Mouse (Mus musculus): ENCODE data around the gene Pnpla2. TPM values are rescaled to one million over a fixed set of nuclear protein-coding genes. Genes with fewer than 3 reads are reported as not detected.
A peak's percentile ranks its signal among the peaks of the same experiment; 100 is the strongest.

Pnpla2 gene
- total and polyA plus RNA-seq, 3 experiments = 905 to 1,265 (median 1,146) TPM

GRCm38 (mm10) chr7:141447110-141447991 lies 7.6 kb upstream of the Pnpla2 start, which contains the start of gene Rplp2:
Rplp2 (plus strand) TSS chr7:141447370.
- peak; percentile 97 for DNase-seq

GRCm38 (mm10) chr7:141451928-141452327 lies 3.1 kb upstream of the Pnpla2 start:
- DNase-seq = no peak

DNA sequence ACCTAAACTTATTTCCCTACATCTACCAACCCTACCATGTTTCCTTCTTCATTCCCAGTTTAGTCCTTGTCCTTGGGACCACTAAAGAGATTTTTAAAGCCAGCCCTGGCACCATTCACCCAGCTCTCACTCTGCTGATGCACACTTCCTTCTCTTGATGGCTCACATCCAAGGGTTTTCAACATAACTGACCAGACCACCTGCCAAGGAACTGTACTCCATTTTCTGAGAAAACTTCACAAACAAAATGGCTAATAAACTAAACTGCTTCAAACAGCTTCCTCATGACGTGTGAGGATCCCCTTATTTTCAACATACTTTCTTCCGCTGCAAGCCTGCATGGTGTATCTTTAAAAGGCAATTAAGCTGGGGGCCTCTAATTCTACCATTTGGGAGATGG lies 1.4 kb upstream of the Pnpla2 start:
- DNase-seq = no peak

DNA sequence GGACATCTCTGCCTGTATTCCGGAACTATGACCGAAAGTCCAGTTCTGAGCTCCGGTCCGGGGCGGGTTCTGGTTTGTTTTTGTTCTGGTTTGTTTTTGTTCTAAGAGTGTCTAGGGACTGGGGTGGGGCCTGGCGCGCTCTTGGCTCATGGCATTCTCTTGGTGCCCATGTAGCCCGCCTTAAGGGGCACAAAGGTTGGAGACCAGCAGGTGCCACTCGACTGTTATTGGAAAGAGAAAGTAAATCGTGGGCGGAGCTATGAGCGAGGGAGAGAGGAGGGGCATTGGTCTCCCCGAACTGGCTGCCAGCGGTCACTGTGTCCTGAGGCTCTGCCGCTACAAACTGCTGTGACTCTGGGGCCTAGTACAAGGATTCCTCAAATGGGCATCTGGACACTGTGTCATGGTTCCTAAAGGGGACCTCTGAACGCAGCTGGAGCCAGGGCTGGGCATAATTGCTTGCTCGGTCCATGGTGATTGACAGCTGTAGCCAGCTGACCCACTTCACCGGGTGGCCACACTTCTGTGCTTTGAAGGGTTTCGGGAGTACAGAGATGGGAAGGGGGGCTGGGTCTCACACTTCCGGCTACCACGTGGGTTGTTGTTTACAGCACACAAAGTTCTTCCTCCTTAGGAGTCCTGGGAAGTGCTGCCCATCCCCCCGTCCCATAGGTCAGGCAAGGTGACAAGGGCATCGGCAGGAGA lies 764 bp downstream of the Pnpla2 start:
- DNase-seq = peak; percentile 89

DNA sequence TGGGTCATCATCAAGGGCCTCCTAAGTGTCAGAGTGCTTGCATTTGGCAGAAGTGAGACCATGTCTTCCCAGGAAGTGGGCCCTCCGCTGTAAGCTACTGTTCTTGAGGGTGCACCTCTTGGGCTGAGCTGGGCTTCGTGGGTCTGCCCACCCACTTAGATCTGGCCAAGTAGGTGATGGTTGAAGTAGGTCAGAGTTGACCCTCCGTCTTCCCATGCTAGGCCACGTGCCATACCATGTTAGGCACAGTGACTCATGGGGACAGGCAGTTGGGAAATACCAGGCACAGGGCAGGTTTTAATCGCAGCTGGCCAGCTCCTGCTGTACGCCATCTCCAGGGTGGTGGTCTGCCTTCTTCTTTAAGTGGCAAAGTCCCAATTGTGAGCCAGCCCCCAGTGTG lies 1.7 kb downstream of the Pnpla2 start:
- peak; percentile 87 for DNase-seq

DNA sequence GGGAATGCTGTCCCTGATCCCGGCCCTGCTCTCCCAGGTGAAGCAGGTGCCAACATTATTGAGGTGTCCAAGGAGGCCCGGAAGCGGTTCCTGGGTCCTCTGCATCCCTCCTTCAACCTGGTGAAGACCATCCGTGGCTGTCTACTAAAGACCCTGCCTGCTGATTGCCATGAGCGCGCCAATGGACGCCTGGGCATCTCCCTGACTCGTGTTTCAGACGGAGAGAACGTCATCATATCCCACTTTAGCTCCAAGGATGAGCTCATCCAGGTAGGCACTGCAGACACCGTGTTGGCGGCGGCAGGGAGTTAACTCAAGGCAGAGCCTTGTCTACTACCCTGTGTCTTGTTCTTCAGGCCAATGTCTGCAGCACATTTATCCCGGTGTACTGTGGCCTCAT lies 2.2 kb downstream of the Pnpla2 start:
- DNase-seq = no peak

- peak; percentile 71 for DNase-seq
These were observed 3.1 kb downstream of the Pnpla2 start for GRCm38 (mm10) chr7:141457986-141458660.

GRCm38 (mm10) chr7:141458661-141459060 lies 3.7 kb downstream of the Pnpla2 start:
- no peak for DNase-seq

DNA sequence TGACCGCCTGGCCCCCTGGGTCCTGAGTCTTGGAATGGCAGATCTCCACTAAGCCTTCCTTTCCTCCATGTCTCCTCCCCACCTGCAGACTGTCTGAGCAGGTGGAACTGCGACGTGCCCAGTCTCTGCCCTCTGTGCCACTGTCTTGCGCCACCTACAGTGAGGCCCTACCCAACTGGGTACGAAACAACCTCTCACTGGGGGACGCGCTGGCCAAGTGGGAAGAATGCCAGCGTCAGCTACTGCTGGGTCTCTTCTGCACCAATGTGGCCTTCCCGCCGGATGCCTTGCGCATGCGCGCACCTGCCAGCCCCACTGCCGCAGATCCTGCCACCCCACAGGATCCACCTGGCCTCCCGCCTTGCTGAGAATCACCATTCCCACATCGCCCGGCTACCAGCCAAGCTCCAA lies 4.3 kb downstream of the Pnpla2 start:
- DNase-seq = peak; percentile 31

- peak; percentile 2 for DNase-seq
These were observed 5.0 kb downstream of the Pnpla2 start for GRCm38 (mm10) chr7:141460001-141460390.

DNA sequence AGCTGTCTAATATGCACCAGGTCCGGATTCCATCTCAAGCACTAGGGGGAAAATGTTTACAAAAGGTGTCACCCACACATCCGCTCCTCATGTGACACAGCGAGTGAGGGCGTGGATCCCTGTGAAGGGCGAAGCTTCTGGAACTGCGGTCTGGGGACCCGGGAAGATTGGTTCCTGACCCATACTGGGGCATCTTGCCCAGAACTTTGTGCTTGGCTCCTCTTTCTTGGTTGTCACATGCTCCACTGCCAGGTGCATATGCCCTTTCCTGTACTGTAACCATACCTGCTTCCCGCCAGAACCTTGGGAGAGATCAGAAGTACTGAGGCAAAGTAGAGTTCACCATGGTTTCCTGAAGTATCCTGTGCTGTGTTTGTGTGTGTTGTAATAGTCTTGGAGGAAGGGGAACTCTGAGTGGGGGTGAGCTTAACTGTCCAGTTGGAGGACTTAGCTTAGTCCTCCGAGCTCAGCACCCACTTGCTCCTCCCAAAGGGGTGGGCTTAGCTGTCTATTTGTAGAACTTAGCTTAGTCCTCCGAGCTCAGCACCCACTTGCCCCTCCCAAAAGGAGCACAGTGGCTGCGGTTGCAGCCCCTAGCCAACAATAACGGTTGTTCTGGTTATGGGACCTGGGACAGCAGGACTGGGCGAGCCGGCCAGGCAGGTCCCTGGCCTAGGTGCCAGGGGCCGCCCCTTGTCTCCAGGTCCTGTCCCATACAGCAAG lies 5.6 kb downstream of the Pnpla2 start, which contains the start of gene Cracr2b:
Gene Cracr2b, plus strand, starts transcription at position 704 of the 723 bp plus-strand sequence.
- DNase-seq = peak; percentile 36

DNA sequence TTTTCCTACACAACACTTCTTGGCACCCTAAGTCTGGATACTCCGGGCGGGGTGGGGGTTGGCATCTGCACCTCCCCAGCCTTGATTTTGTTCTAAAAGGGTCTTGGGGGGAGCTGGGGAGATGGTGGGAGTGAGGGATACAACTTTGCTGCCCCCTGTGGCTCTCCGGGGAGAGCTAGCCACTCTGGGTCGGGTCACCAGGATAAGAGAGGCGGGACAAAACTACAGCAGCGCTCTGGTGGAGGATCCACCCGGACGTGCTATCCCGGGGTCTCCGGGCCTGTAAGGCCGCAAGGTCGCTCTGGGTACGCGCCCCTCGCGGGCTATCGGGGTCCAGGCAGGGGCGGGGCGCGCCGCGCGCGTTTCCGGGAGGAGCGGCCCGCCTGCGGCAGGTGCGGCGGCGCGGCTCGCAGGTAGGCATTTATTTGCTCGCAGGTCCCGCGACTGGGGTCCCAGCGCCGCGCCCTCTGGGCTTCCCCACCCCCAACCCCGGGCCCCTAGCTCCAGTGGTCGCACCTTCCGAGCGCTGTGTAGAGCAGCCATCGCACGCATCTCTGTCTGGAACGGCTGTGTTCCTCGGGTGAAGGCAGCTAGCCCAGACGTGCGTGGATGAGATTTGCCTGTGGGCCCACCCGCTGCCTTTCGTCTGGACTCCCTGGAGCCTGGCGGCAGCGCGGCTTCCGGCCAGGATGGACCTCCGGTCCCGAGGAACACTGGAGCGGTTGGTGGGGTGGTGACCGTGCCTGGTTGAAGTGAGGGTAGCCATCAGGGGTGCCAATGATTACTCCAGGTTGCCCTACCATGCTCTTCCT lies 6.7 kb downstream of the Pnpla2 start:
- peak; percentile 44 for DNase-seq

- DNase-seq = peak; percentile 41
These were observed 7.4 kb downstream of the Pnpla2 start for GRCm38 (mm10) chr7:141462333-141462821.

- DNase-seq = peak; percentile 80
These were observed 9.0 kb downstream of the Pnpla2 start for GRCm38 (mm10) chr7:141463824-141464602.

GRCm38 (mm10) chr7:141464603-141465201 lies 9.7 kb downstream of the Pnpla2 start:
- peak; percentile 26 for DNase-seq

GRCm38 (mm10) chr7:141465388-141466044 lies 10.5 kb downstream of the Pnpla2 start:
- DNase-seq = no peak

- peak; percentile 65 for DNase-seq
These were observed 11.0 kb downstream of the Pnpla2 start for GRCm38 (mm10) chr7:141466045-141466394.

GRCm38 (mm10) chr7:141466607-141467148 lies 11.7 kb downstream of the Pnpla2 start:
- no peak for DNase-seq
